Mouse (Mus musculus) limb, embryonic 11.5 days (tissue): ENCODE results near the gene Abhd11. TPM values are rescaled to one million over a fixed set of nuclear protein-coding genes. Genes with fewer than 3 reads are reported as not detected.
"Not testable (repeated sequence)": the region's sequence is repeated elsewhere in the genome, so short reads cannot be mapped to it uniquely, and the experiment has no call there.

ENCODE experiments used
- ATAC-seq: fragments of 200-750 bp; cut with Nextera tagmentation; 2 replicates; pipeline ENCODE4 v1.8.0; 2017; ENCODE audit warnings: low read depth; ENCODE audit not compliant: insufficient number of reproducible peaks, low FRiP score, low TSS enrichment
- DNase-seq: peaks from one replicate; pipeline ENCODE4 v3.0.0-alpha.2; 2015; ENCODE audit warnings: low spot score
- H3K27ac ChIP-seq: fragments of 300-500 bp; sonication (generic); replicated peaks from 2 replicates; pipeline ENCODE4 v1.5.1; 2014; ENCODE audit warnings: low read depth, mild to moderate bottlenecking, low read length
- H3K27me3 ChIP-seq: fragments of 300-500 bp; sonication (generic); 2 replicates; pipeline ENCODE4 v1.6.1; 2014; ENCODE audit warnings: mild to moderate bottlenecking, low read length, mixed read lengths; ENCODE audit not compliant: control insufficient read depth, insufficient read depth
- H3K36me3 ChIP-seq: fragments of 300-500 bp; sonication (generic); 2 replicates; pipeline ENCODE4 v1.6.1; 2014; ENCODE audit warnings: mild to moderate bottlenecking, low read length, moderate library complexity, mixed read lengths; ENCODE audit not compliant: control insufficient read depth, insufficient read depth
- H3K4me1 ChIP-seq: fragments of 300-500 bp; sonication (generic); 2 replicates; pipeline ENCODE4 v1.6.1; 2014; ENCODE audit warnings: low read length, mixed read lengths; ENCODE audit not compliant: control insufficient read depth, insufficient read depth
- H3K4me2 ChIP-seq: fragments of 300-500 bp; sonication (generic); 2 replicates; pipeline ENCODE4 v1.6.1; 2014; ENCODE audit warnings: low read depth, mild to moderate bottlenecking, moderate library complexity; ENCODE audit not compliant: severe bottlenecking
- H3K4me3 ChIP-seq: fragments of 300-500 bp; sonication (generic); 2 replicates; pipeline ENCODE4 v1.5.1; 2014; ENCODE audit warnings: low read depth, low read length
- H3K9ac ChIP-seq: fragments of 300-500 bp; sonication (generic); 2 replicates; pipeline ENCODE4 v1.6.1; 2014; ENCODE audit warnings: mild to moderate bottlenecking, low read length
- H3K9me3 ChIP-seq: fragments of 300-500 bp; sonication (generic); 2 replicates; pipeline ENCODE4 v1.6.1; 2016; ENCODE audit warnings: low read length; ENCODE audit not compliant: control insufficient read depth
- WGBS: fragments of 180-500 bp; shearing (Covaris S2); extraction: QIAGEN DNeasy Blood & Tissue Kit; methylation state at CpG from one replicate; pipeline ENCODE4 v1.1.7; 2014; 5-methylcytosine and 5-hydroxymethylcytosine counted together
- polyA plus RNA-seq: library from polyadenylated mRNA; unstranded; fragments of >200 nt; fragmentation: Nextera tagmentation; extraction: Ambion mirVana; gene quantifications from 2 replicates; pipeline ENCODE4 v1.2.1, GENCODE M21; 2014

The Abhd11 gene
- 27.8 and 28.5 TPM in 2 replicates for polyA plus RNA-seq

DNA sequence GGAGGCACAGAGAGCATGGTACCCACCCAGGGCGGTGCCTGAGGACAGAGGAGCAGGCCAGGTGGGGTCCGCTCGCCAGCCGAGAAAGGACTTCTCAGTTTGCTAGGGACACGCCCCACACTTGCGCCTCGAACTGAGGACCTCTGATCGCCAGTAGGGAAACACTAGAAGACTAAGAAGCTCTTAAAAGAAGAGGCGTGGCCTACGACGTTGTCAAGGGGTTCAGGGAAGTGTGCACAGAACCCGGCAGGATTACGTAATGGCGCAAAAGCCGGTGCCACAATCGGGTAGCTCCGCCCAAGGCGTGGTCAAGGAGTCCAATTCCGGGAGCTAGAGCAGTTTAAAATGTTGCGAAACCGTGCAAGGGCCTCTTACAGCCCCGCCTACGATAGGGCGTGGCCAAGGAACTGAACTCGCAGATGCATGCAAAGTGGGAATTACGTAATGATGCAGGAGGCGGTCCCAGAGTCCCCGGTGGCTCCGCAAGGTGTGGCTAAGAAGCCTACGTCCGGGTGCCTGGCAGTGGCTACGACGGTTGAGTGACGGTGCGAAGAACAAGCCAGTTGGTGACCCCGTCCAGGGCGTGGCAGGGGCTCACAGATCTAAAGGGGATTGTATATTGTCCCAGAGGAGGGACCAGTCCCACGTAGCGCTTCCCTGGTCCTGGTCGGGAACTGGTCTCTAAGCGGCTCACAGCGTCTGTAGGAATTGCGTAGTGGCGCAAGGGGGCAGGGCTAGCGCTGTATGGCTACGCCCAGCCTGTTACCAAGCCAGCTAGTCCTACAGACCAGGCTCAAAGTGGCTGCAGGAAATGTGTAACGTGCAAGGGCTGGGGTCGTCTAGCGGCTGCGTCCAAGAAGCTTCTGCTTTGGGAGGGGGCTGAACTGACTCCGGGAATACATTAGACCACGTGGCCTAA, at the start of gene Abhd11:
Gene Abhd11 (plus strand): TSS at position 482 of the 919 bp plus-strand sequence.
- peak within 1 kb of the TSS; percentile 81 for H3K27ac ChIP-seq
- peaks cover 10% of the 10 kb centered on the region; the same call in 1 of the 2 replicates for H3K4me1 ChIP-seq
- H3K9me3 ChIP-seq = no peaks in the 10 kb centered on the region
- DNase-seq = peak; percentile 99
- WGBS = under 1% methylated on average over 52 of the region's 52 CpGs
- ATAC-seq = peak; percentile 90
- H3K27me3 ChIP-seq = no peaks in the 10 kb centered on the region
- H3K9ac ChIP-seq = peak within 1 kb of the TSS; percentile 70
- no peaks in the 10 kb centered on the region for H3K36me3 ChIP-seq
- H3K4me3 ChIP-seq = peak within 1 kb of the TSS; percentile 53
- peak within 1 kb of the TSS; percentile 75 for H3K4me2 ChIP-seq

DNA sequence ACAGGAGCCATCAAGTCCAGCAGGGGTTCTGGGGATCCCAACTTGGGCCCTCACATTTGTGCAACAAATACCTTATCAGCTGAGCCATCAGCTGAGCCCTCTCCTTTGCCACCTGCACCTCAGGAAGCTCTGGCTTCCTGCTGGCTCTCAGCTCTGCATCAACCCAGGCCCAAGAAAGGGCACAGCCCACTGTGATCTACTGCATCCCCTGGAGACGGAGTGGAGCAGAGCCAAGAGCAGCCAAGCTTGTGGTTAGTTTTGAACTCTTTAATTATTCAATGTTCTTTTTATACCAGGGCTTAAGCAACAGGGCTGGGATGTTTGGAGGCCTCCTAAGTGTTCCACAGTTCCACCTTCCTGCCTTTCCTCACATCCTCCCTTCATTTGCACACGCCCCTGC, 48.5 kb upstream of the Abhd11 start:
- 69% methylated on average over 2 of the region's 2 CpGs for WGBS
- DNase-seq (no peak), ATAC-seq (no peak)
- no peaks in the 10 kb centered on the region for H3K36me3 ChIP-seq
- no peak overlapping the region for H3K4me2 ChIP-seq
- no peaks in the 10 kb centered on the region for H3K27me3 ChIP-seq
- H3K9me3 ChIP-seq = no peaks in the 10 kb centered on the region
- no peaks in the 10 kb centered on the region for H3K4me1 ChIP-seq
- no peak overlapping the region for H3K4me3 ChIP-seq
- H3K27ac ChIP-seq = no peak overlapping the region
- H3K9ac ChIP-seq = no peak overlapping the region

DNA sequence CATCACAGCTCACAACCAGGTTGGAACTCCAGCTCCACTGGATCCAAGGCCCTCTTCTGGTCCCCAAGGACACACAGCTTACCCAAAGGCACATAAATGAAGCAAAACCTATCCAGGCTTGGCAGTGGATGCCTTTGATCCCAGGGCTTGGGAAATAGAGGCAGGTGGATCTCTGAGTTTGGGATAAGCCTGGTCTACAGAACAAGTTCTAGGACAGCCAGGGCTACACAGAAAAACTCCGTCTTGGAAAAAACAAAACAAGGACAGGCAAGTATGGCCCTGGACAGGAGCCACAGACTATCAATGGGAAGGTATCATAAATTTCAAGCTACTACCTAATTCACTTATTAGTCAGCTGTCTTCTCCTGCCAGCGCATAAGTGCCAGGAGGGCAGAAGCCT, 47.4 kb upstream of the Abhd11 start:
- WGBS = 91% methylated on average over 2 of the region's 2 CpGs

DNA sequence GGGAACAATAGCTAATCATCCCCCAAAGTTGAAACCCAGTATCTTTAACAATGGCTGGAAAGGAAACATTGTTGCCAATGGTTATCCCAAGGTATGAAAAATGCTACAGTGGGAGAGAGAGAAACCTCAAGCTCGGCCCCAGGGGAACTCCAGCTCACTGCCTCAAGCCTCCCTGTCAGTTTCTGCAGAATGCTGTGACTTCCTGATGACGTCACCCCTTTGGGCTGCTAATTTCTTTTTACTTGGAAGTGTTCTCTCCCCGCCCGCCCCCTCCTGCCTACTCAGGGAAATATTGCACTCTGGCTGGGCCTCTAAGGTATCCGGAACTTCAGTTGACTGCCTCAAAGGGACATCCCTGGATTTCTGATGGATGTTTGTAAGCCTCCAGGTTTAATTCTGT, 45.4 kb upstream of the Abhd11 start:
- Histone ChIP-seq H3K36me3 (no peaks in the 10 kb centered on the region), H3K9ac (no peak overlapping the region), H3K27me3 (no peaks in the 10 kb centered on the region), H3K4me3 (no peak overlapping the region), H3K4me2 (no peak overlapping the region), H3K27ac (no peak overlapping the region), H3K9me3 (no peaks in the 10 kb centered on the region), H3K4me1 (peaks cover 8% of the 10 kb centered on the region)
- DNase-seq (no peak), ATAC-seq (no peak)
- WGBS = 35% methylated on average over 5 of the region's 5 CpGs

More for the DNA sequence above, 47.4 kb upstream of the Abhd11 start:
- Histone ChIP-seq H3K4me1 (peaks cover 3% of the 10 kb centered on the region; the same call in 1 of the 2 replicates), H3K9me3 (no peaks in the 10 kb centered on the region), H3K36me3 (no peaks in the 10 kb centered on the region), H3K4me2 (no peak overlapping the region), H3K4me3 (no peak overlapping the region), H3K9ac (no peak overlapping the region), H3K27ac (no peak overlapping the region), H3K27me3 (no peaks in the 10 kb centered on the region)
- ATAC-seq (no peak), DNase-seq (no peak)

DNA sequence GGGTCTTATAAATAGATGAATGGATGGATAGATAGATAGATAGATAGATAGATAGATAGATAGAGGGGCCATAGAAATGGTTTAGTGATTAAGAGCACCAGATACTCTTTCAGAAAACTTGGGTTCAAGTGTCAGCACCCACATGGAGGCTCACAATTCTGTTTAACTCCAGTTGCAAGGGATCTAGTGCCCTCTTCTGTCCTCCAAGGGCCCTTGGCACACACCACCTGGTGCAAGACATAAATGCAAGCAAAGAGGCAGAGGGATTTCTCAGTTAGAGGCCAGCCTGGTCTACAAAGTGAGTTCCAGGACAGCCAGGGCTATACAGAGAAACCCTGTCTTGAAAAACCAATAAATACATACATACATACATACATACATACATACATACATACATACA, 44.3 kb upstream of the Abhd11 start:
- DNase-seq, H3K27ac ChIP-seq: not testable (repeated sequence)

DNA sequence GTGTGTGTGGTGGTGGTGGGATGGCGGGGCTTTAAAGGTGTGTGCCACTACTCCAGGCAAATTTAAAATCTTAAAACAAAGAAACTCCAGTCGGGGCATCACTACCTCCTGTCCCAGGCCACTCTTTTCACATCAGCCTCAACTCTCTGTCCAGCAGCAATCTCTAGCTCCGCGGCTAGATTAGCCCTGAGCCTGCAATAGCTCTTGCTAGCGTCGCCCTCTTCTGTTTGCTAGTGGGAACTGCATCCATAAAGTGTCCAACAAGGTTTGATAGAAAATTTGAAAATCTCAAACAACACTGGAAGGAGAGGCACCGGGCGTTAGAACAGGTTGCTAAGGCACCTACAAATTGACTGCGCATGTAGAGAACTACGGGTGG, 43.5 kb upstream of the Abhd11 start:
- 7% methylated on average over 10 of the region's 10 CpGs for WGBS
- no peaks in the 10 kb centered on the region for H3K9me3 ChIP-seq
- ATAC-seq (no peak), DNase-seq (peak; percentile 84)
- no peaks in the 10 kb centered on the region for H3K27me3 ChIP-seq
- no peaks in the 10 kb centered on the region for H3K36me3 ChIP-seq
- peak overlapping the region; percentile 43 for H3K4me2 ChIP-seq
- no peak overlapping the region for H3K4me3 ChIP-seq
- H3K9ac ChIP-seq = no peak overlapping the region
- H3K27ac ChIP-seq = no peak overlapping the region
- H3K4me1 ChIP-seq = peaks cover 8% of the 10 kb centered on the region

More for the DNA sequence above, 44.3 kb upstream of the Abhd11 start:
- H3K9me3 ChIP-seq, H3K4me2 ChIP-seq, H3K4me1 ChIP-seq, ATAC-seq, H3K36me3 ChIP-seq, H3K9ac ChIP-seq, H3K27me3 ChIP-seq, H3K4me3 ChIP-seq: not testable (repeated sequence)

DNA sequence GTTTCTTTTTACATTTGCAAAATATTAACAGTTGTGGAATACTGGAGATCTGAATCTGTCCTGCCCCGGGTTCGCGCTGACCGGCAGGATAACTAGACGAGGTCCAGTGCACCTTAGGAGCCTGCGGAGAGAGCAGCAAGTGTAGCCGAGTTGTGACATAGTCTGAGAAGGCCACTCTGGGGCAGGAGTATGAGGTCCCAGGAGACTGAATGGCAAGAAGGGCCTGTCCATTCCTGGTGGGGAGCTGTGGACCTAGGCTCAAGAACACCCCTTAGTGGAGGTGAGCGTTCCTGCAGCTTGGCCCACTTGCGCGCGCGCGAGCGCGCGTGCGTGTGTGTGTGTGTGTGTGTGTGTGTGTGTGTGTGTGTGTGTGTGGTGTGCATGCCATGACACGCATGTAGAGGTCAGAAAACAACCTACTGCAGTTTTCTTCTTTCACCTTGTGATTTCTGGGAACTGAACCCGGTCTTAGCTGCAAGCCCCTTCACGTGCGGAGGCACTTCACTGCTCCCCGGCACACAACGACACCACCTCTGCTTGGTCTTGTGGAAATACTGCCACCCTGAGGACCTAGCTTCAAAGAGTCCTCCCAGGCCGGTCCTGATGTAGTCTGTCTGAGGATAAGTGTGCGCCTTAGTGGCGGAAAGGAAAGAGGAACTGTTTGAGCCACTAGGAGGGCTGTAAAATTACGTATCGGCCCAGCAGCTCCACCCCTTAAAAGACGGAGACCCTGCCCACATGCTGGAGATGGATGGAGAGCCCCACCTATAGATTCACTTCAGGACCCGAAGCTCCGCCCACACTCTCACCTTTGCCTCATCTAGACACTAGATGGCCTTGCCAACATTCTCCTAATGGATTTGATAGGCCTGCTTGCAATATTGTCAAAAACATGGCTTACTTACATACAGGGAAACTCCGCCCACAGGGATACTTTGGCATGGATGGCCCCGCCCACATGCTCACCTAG, 42.8 kb upstream of the Abhd11 start:
- no peak overlapping the region for H3K9ac ChIP-seq

More for the DNA sequence above, 42.8 kb upstream of the Abhd11 start:
- Histone ChIP-seq H3K27ac (no peak overlapping the region), H3K4me1 (peaks cover 8% of the 10 kb centered on the region), H3K4me2 (peak overlapping the region; percentile 43), H3K27me3 (no peaks in the 10 kb centered on the region), H3K4me3 (no peak overlapping the region), H3K36me3 (no peaks in the 10 kb centered on the region), H3K9me3 (no peaks in the 10 kb centered on the region)
- ATAC-seq (peak; percentile 66), DNase-seq (peak; percentile 52)
- WGBS = 3% methylated on average over 33 of the region's 33 CpGs
